Mouse (Mus musculus): ENCODE results near the gene Smim5.

DNA sequence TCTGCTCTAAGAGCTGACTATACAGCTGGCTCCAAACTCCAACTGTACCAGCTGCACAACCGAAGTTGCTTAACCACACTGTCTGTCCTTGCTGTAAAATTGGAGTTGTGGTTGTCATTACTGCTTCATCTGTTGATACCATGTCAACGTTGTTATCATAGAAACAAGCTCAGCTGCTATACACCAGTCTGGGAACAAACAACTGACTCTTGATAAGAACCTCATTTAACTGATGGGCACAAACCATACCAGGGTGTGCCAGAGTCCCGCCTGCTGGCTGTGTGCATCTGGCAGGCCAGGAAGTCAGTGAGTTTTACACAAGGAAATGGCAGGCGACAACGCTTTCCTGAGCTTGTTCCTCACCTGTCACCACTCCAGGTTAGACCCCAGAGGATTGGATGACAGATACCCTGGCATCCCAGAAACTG lies 11.4 kb downstream of the Smim5 start:
- peak; percentile 89 for TF ChIP-seq GATA1 (IDR thresholded peaks at IDR 0.05; ENCODE audit: low read length)
- peak; percentile 70 for TF ChIP-seq TAL1 (IDR thresholded peaks at IDR 0.05; ENCODE audit: low read length)
